Mouse (Mus musculus): ENCODE data around the gene Syne3. TPM values are rescaled to one million over a fixed set of nuclear protein-coding genes. Genes with fewer than 3 reads are reported as not detected.

The Syne3 gene
- total and polyA plus RNA-seq, 3 experiments, result 4.9 to 10.7 TPM; not detected in 1

DNA sequence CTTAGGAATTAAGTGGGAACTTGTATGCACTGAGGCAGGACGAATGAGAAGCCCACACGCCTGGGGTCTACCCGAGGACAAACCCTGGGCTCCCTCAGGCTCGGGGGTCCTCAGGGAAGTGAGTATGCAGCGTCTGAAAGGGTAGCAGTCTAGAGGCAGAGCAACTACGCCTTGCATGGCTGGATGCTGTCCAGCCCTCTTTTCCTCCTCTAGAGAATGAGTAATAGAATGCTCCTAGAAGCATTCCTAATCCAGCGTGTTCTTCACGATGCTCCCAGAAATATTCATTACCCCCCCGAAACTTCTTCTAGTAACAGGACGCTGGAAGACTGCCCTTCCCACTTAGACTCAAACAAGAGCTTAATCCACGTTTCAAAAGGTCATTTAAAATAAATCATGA is 51.3 kb downstream of the Syne3 start:
- H3K27me3 ChIP-seq (ENCODE audit: control insufficient read depth in 1 of 2, insufficient read depth in 2 of 2, low read length in 2 of 2), result no peaks in the 10 kb centered on the region
- no peak for TF ChIP-seq USF2 (IDR thresholded peaks at IDR 0.05; ENCODE audit: borderline replicate concordance in 1 of 2, insufficient read depth in 1 of 2, low read depth in 1 of 2, low read length in 2 of 2)
- TF ChIP-seq CTCF (IDR thresholded peaks at IDR 0.05 in 2 of 3, conservative IDR thresholded peaks at IDR 0.05 in 1 of 3; ENCODE audit: control insufficient read depth in 1 of 3, insufficient read depth in 1 of 3, low read depth in 2 of 3, low read length in 3 of 3, poor library complexity in 1 of 3, severe bottlenecking in 1 of 3), result no peak

DNA sequence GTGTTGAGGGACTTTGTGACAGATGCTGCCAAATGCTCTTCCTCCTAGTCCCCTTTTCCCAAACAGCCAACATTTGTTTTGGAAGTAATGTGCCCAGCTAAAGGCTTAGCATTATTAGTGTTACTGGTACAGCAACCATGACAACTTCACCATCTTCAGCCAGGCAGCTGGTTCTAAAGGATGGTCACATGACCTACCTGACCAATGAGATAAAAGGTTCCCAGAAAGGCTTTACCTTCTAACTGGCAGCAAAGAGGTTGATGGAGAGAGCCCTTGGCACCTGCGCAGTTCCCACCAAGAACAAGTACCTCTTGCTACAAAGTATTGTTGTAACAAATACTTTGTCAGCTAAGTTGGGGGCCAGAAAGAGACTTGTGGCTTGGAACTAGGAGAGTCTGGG is 52.4 kb downstream of the Syne3 start:
- Histone ChIP-seq H3K27me3 (ENCODE audit: control insufficient read depth in 1 of 2, insufficient read depth in 2 of 2, low read length in 2 of 2) (no peaks in the 10 kb centered on the region), H3K27ac (ENCODE audit: control insufficient read depth, low read depth, low read length) (no peak overlapping the region), H3K4me3 (ENCODE audit: control insufficient read depth in 1 of 2, insufficient read depth in 1 of 2, low read depth in 2 of 2, low read length in 2 of 2) (no peak overlapping the region), H3K79me2 (ENCODE audit: control insufficient read depth, insufficient read depth, low read length, poor library complexity) (no peaks in the 10 kb centered on the region), H3K4me1 (ENCODE audit: control insufficient read depth in 1 of 2, insufficient read depth in 2 of 2, low read length in 2 of 2) (no peaks in the 10 kb centered on the region), H3K9ac (ENCODE audit: control insufficient read depth, low read depth, low read length, poor library complexity, severe bottlenecking) (no peak overlapping the region), H3K9me3 (replicated peaks; ENCODE audit: insufficient read depth, low read length) (no peaks in the 10 kb centered on the region), H3K36me3 (ENCODE audit: control insufficient read depth in 1 of 2, insufficient read depth in 2 of 2, low read length in 2 of 2) (no peaks in the 10 kb centered on the region; a peak in 1 of 4 replicates)
- TF ChIP-seq USF1 (IDR thresholded peaks at IDR 0.05; ENCODE audit: low read depth, low read length), result peak; percentile 75
- TF ChIP-seq USF2 (IDR thresholded peaks at IDR 0.05; ENCODE audit: borderline replicate concordance in 1 of 2, insufficient read depth in 1 of 2, low read depth in 1 of 2, low read length in 2 of 2), result 0 out of 4 replicates have a peak, but pooled peaks of 1 of the 2 experiments have one; percentile 22
- no peak for TF ChIP-seq BHLHE40 (IDR thresholded peaks at IDR 0.05; ENCODE audit: borderline replicate concordance, low read depth, low read length)
- TF ChIP-seq ZC3H11A (IDR thresholded peaks at IDR 0.05; ENCODE audit: low read depth, low read length), result no peak
- no peak for DNase-seq (ENCODE audit: low read depth, low spot score)

More for the DNA sequence above, 51.3 kb downstream of the Syne3 start:
- H3K4me1 ChIP-seq (ENCODE audit: control insufficient read depth in 1 of 2, insufficient read depth in 2 of 2, low read length in 2 of 2), result no peaks in the 10 kb centered on the region
- no peak overlapping the region for H3K4me3 ChIP-seq (ENCODE audit: control insufficient read depth in 1 of 2, insufficient read depth in 1 of 2, low read depth in 2 of 2, low read length in 2 of 2)
- no peaks in the 10 kb centered on the region; a peak in 1 of 4 replicates for H3K36me3 ChIP-seq (ENCODE audit: control insufficient read depth in 1 of 2, insufficient read depth in 2 of 2, low read length in 2 of 2)
- H3K9me3 ChIP-seq (replicated peaks; ENCODE audit: insufficient read depth, low read length), result no peaks in the 10 kb centered on the region
- H3K27ac ChIP-seq (ENCODE audit: control insufficient read depth, low read depth, low read length), result no peak overlapping the region
- H3K79me2 ChIP-seq (ENCODE audit: control insufficient read depth, insufficient read depth, low read length, poor library complexity), result no peaks in the 10 kb centered on the region
- DNase-seq (ENCODE audit: low read depth, low spot score), result no peak
- no peak overlapping the region for H3K9ac ChIP-seq (ENCODE audit: control insufficient read depth, low read depth, low read length, poor library complexity, severe bottlenecking)

DNA sequence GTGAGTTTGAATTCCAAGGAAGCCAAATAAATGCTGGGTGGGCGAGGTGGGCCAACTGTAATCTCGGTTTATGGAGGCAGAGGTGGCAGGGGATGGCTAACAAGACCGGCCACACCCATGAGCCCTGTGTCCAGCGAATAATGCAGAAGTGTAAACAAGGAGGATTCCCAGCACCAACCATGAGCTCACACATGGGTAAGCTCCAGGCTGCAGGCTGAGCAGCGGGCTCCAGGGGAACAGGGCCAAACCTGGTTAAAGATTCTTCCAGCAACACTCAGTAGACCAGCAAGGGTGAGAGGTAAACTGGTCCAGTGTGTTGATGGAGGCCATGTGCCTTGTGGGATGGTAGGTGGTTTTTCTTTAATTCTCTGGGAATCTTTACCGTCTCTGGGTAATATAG is 53.2 kb downstream of the Syne3 start:
- Histone ChIP-seq H3K9me3 (replicated peaks; ENCODE audit: insufficient read depth, low read length) (no peaks in the 10 kb centered on the region), H3K79me2 (ENCODE audit: control insufficient read depth, insufficient read depth, low read length, poor library complexity) (no peaks in the 10 kb centered on the region), H3K4me3 (ENCODE audit: control insufficient read depth in 1 of 2, insufficient read depth in 1 of 2, low read depth in 2 of 2, low read length in 2 of 2) (no peak overlapping the region), H3K4me1 (ENCODE audit: control insufficient read depth in 1 of 2, insufficient read depth in 2 of 2, low read length in 2 of 2) (no peaks in the 10 kb centered on the region), H3K27me3 (ENCODE audit: control insufficient read depth in 1 of 2, insufficient read depth in 2 of 2, low read length in 2 of 2) (no peaks in the 10 kb centered on the region), H3K27ac (ENCODE audit: control insufficient read depth, low read depth, low read length) (no peak overlapping the region), H3K36me3 (ENCODE audit: control insufficient read depth in 1 of 2, insufficient read depth in 2 of 2, low read length in 2 of 2) (no peaks in the 10 kb centered on the region; a peak in 1 of 4 replicates), H3K9ac (ENCODE audit: control insufficient read depth, low read depth, low read length, poor library complexity, severe bottlenecking) (no peak overlapping the region)
- TF ChIP-seq POLR2AphosphoS2 (IDR thresholded peaks at IDR 0.05; ENCODE audit: low read length) (no peak), SMC3 (IDR thresholded peaks at IDR 0.05; ENCODE audit: low read depth, low read length) (no peak), E2F4 (IDR thresholded peaks at IDR 0.05; ENCODE audit: borderline replicate concordance, low read depth, low read length) (no peak), MYC (IDR thresholded peaks at IDR 0.05; ENCODE audit: low read depth, low read length) (no peak), RCOR1 (IDR thresholded peaks at IDR 0.05; ENCODE audit: low read depth, low read length) (no peak)
- DNase-seq (ENCODE audit: low read depth, low spot score), result no peak
